Comparison of ENCODE assay signal across 7 mouse cellular contexts in genomic region chr8:3394600-3394999, GRCm38 (mm10). TPM values are rescaled to one million over a fixed set of nuclear protein-coding genes. Genes with fewer than 3 reads are reported as not detected.
A peak's percentile ranks its signal among the peaks of the same experiment; 100 is the strongest.
DNase-seq lines count a peak whose midpoint lies in the region; ATAC-seq and TF ChIP-seq lines count a peak whose summit lies in the region.

No protein-coding gene starts in this region.

- no peaks in the 10 kb centered on the region for H3K27me3 ChIP-seq in E14TG2a.4 (ENCODE audit: insufficient read depth, low read length)
- H3K27me3 ChIP-seq in hindbrain, embryonic 13.5 days: 0 out of 2 replicates have a peak, but pooled peaks cover 2% of the 10 kb centered on the region
- no peaks in the 10 kb centered on the region for H3K27me3 ChIP-seq in lung, postnatal 0 days (replicated peaks; ENCODE audit: insufficient read depth, low read length)
- no peaks in the 10 kb centered on the region for H3K27me3 ChIP-seq in liver, embryonic 12.5 days (replicated peaks)

- no peaks in the 10 kb centered on the region for H3K9me3 ChIP-seq in E14TG2a.4 (ENCODE audit: low read length)
- H3K9me3 ChIP-seq in ES-E14 (ENCODE audit: control insufficient read depth, insufficient read depth, low read depth, low read length): no peaks in the 10 kb centered on the region
- H3K9me3 ChIP-seq in hindbrain, embryonic 13.5 days: no peaks in the 10 kb centered on the region
- H3K9me3 ChIP-seq in lung, postnatal 0 days (ENCODE audit: low read length): no peaks in the 10 kb centered on the region
- no peaks in the 10 kb centered on the region for H3K9me3 ChIP-seq in liver, embryonic 12.5 days (replicated peaks)

- in situ Hi-C loops in ES-E14 (cut with MboI; ENCODE audit: low sequenced_read_pairs in 2 of 2, unreplicated experiment in 2 of 2): no loop called here

- peak overlapping the region; percentile 91; the same call in 1 of the 2 replicates for H3K27ac ChIP-seq in ES-E14 (ENCODE audit: insufficient read depth, low read depth, low read length, poor library complexity, severe bottlenecking)
- H3K27ac ChIP-seq in hindbrain, embryonic 13.5 days: peak overlapping the region; percentile 69
- H3K27ac ChIP-seq in lung, postnatal 0 days (ENCODE audit: low read length): 0 out of 2 replicates have a peak overlapping the region, but pooled peaks have one; percentile 33
- no peak overlapping the region for H3K27ac ChIP-seq in gastrocnemius, adult 2 months
- H3K27ac ChIP-seq in liver, embryonic 12.5 days: no peak overlapping the region

- TF ChIP-seq EP300 in lung, postnatal 0 days (IDR thresholded peaks at IDR 0.05): no peak

- no peak overlapping the region; the same call in 1 of the 2 replicates for H3K9ac ChIP-seq in ES-E14 (ENCODE audit: insufficient read depth, low read depth, low read length, poor library complexity, severe bottlenecking)
- H3K9ac ChIP-seq in hindbrain, embryonic 13.5 days: peak overlapping the region; percentile 49
- H3K9ac ChIP-seq in lung, postnatal 0 days (replicated peaks; ENCODE audit: low read depth): no peak overlapping the region
- H3K9ac ChIP-seq in liver, embryonic 12.5 days: no peak overlapping the region

- no peak for DNase-seq in ES-E14 (ENCODE audit: low read depth, low spot score)
- DNase-seq in lung, postnatal 0 days (ENCODE audit: low spot score): no peak
- DNase-seq in gastrocnemius, adult 2 months: no peak
- no peak for DNase-seq in urinary bladder, postnatal 14 days (ENCODE audit: low spot score)

- H3K4me1 ChIP-seq in E14TG2a.4 (replicated peaks; ENCODE audit: low read depth, low read length): peaks cover 74% of the 10 kb centered on the region
- H3K4me1 ChIP-seq in ES-E14 (ENCODE audit: control insufficient read depth in 2 of 2, insufficient read depth in 2 of 2, low read length in 2 of 2, poor library complexity in 1 of 2): peaks cover 26 to 32% of the 10 kb centered on the region in 2 experiments
- H3K4me1 ChIP-seq in hindbrain, embryonic 13.5 days (replicated peaks): peaks cover 33% of the 10 kb centered on the region
- peaks cover 13% of the 10 kb centered on the region for H3K4me1 ChIP-seq in lung, postnatal 0 days (ENCODE audit: insufficient read depth, low read depth, low read length)
- H3K4me1 ChIP-seq in liver, embryonic 12.5 days: peaks cover 47% of the 10 kb centered on the region

- intact Hi-C loops in gastrocnemius, adult 2 months (cut with DNase I): loop anchor here (5.0 kb wide), 1 partner anchor 58 kb away; no protein-coding TSS in a partner anchor

- 8% methylated on average over 6 of the region's 6 CpGs for WGBS in hindbrain, embryonic 13.5 days
- 32% methylated on average over 6 of the region's 6 CpGs for WGBS in lung, postnatal 0 days
- WGBS in liver, embryonic 12.5 days (ENCODE audit: insufficient replicate concordance): 56% methylated on average over 6 of the region's 6 CpGs

- ATAC-seq in hindbrain, embryonic 13.5 days (ENCODE audit: low FRiP score): no peak
- no peak; the same call in 1 of the 2 replicates for ATAC-seq in lung, postnatal 0 days
- ATAC-seq in liver, embryonic 12.5 days: no peak

- H3K4me3 ChIP-seq in E14TG2a.4 (replicated peaks; ENCODE audit: low read length) (peak overlapping the region; percentile 96), ES-E14 (ENCODE audit: insufficient read depth in 1 of 2, low read depth in 1 of 2, low read length in 2 of 2, poor library complexity in 1 of 2, severe bottlenecking in 1 of 2) (peak overlapping the region; percentile 20 to 86)
- H3K4me3 ChIP-seq in hindbrain, embryonic 13.5 days: peak overlapping the region; percentile 83; the same call in 1 of the 2 replicates
- H3K4me3 ChIP-seq in lung, postnatal 0 days (ENCODE audit: low read depth, low read length): no peak overlapping the region
- H3K4me3 ChIP-seq in gastrocnemius, adult 2 months: no peak overlapping the region
- H3K4me3 ChIP-seq in liver, embryonic 12.5 days: no peak overlapping the region

- H3K36me3 ChIP-seq in E14TG2a.4 (ENCODE audit: insufficient read depth, low read length): peaks cover 40% of the 10 kb centered on the region
- peaks cover 6% of the 10 kb centered on the region; the same call in 1 of the 2 replicates for H3K36me3 ChIP-seq in ES-E14 (ENCODE audit: control insufficient read depth, insufficient read depth, low read length, poor library complexity, severe bottlenecking)
- peaks cover 9% of the 10 kb centered on the region for H3K36me3 ChIP-seq in hindbrain, embryonic 13.5 days
- H3K36me3 ChIP-seq in lung, postnatal 0 days (ENCODE audit: insufficient read depth, low read length): no peaks in the 10 kb centered on the region
- peaks cover 21% of the 10 kb centered on the region for H3K36me3 ChIP-seq in liver, embryonic 12.5 days

- no peak for TF ChIP-seq CTCF in E14TG2a.4 (conservative IDR thresholded peaks at IDR 0.05; ENCODE audit: low read length)
- TF ChIP-seq CTCF in lung, postnatal 0 days (IDR thresholded peaks at IDR 0.05): no peak
- no peak for TF ChIP-seq CTCF in gastrocnemius, adult 2 months (IDR thresholded peaks at IDR 0.05)

- H3K4me2 ChIP-seq in hindbrain, embryonic 13.5 days: peak overlapping the region; percentile 90
- H3K4me2 ChIP-seq in lung, postnatal 0 days (replicated peaks; ENCODE audit: low read depth, low read length): 0 out of 2 replicates have a peak overlapping the region, but pooled peaks have one; percentile 27
- no peak overlapping the region; the same call in 1 of the 2 replicates for H3K4me2 ChIP-seq in liver, embryonic 12.5 days

TF ChIP-seq in ES-E14, 5 proteins besides CTCF, POLR2A, EP300 and RAD21:
- TF ChIP-seq ZNF384 (IDR thresholded peaks at IDR 0.05; ENCODE audit: low read depth, low read length): no peak
- 0 out of 2 replicates have a peak, but pooled peaks have one; percentile 33 for TF ChIP-seq HCFC1 (IDR thresholded peaks at IDR 0.05; ENCODE audit: borderline replicate concordance, insufficient read depth, low read length)
- TF ChIP-seq MAFK (IDR thresholded peaks at IDR 0.05; ENCODE audit: insufficient read depth, low read depth, low read length): no peak
- TF ChIP-seq ZC3H11A (IDR thresholded peaks at IDR 0.05; ENCODE audit: borderline replicate concordance, low read depth, low read length): no peak
- TF ChIP-seq CHD2 (IDR thresholded peaks at IDR 0.05; ENCODE audit: low read depth, low read length): no peak

RNA-seq across cellular contexts. Expression of gene Arhgef18, which starts 1.8 kb away (rescaled TPM):
- total RNA-seq in ES-E14 (2012; rRNA removed): 34.7 and 40.9 TPM in 2 replicates
- 10.0 and 12.0 TPM in 2 replicates for polyA plus RNA-seq in hindbrain, embryonic 13.5 days (2015; fragmentation: Nextera tagmentation; extraction: Ambion mirVana)
- 5.8 and 6.1 TPM in 2 replicates for polyA plus RNA-seq in lung, postnatal 0 days (2015; fragmentation: Nextera tagmentation; extraction: Ambion mirVana)
- 10 to 100 TPM in 1 of 2 experiments, 1 to 10 TPM in 1; 6.9 to 11.8 TPM for total RNA-seq in gastrocnemius, adult 2 months (2021)
- polyA plus RNA-seq in liver, embryonic 12.5 days (2016; fragmentation: Nextera tagmentation; extraction: Ambion mirVana): 4.1 and 4.4 TPM in 2 replicates

RNA-seq across cellular contexts. Expression of gene A430078G23Rik, which starts 41.4 kb away (rescaled TPM):
- 0.18 and 0.69 TPM in 2 replicates for total RNA-seq in ES-E14 (2012; rRNA removed)
- not detected in 2 replicates for polyA plus RNA-seq in hindbrain, embryonic 13.5 days (2015; fragmentation: Nextera tagmentation; extraction: Ambion mirVana)
- polyA plus RNA-seq in lung, postnatal 0 days (2015; fragmentation: Nextera tagmentation; extraction: Ambion mirVana): 0.38 and 0.40 TPM in 2 replicates
- not detected for total RNA-seq in gastrocnemius, adult 2 months (2021)
- 0.81 and 0.87 TPM in 2 replicates for polyA plus RNA-seq in liver, embryonic 12.5 days (2016; fragmentation: Nextera tagmentation; extraction: Ambion mirVana)

Comparison
In these comparisons a context has a peak if more than half of its experiments do, and no peak if none do; other contexts are left out.
1. H3K4me3 ChIP-seq: peak in E14TG2a.4 (single experiment), ES-E14 (2 of 2) and hindbrain, embryonic 13.5 days (single experiment); none in lung, postnatal 0 days (single experiment), gastrocnemius, adult 2 months (single experiment) and liver, embryonic 12.5 days (single experiment).
2. H3K27ac ChIP-seq: peak in ES-E14 (single experiment), hindbrain, embryonic 13.5 days (single experiment) and lung, postnatal 0 days (single experiment); none in gastrocnemius, adult 2 months (single experiment) and liver, embryonic 12.5 days (single experiment).